Mouse (Mus musculus): ENCODE results near the gene Spns2. TPM values are rescaled to one million over a fixed set of nuclear protein-coding genes. Genes with fewer than 3 reads are reported as not detected.

The Spns2 gene
- polyA plus RNA-seq, 1 experiment from 2014 or later = 11.1 TPM

- Histone ChIP-seq H3K27ac (ENCODE audit: low read length) (no peak overlapping the region), H3K4me3 (ENCODE audit: low read depth, low read length) (no peak overlapping the region), H3K36me3 (ENCODE audit: insufficient read depth, low read length) (no peaks in the 10 kb centered on the region), H3K27me3 (replicated peaks; ENCODE audit: insufficient read depth, low read length) (no peaks in the 10 kb centered on the region), H3K9me3 (ENCODE audit: low read length) (no peaks in the 10 kb centered on the region), H3K4me1 (ENCODE audit: insufficient read depth, low read depth, low read length) (no peaks in the 10 kb centered on the region), H3K4me2 (replicated peaks; ENCODE audit: low read depth, low read length) (no peak overlapping the region), H3K9ac (replicated peaks; ENCODE audit: low read depth) (no peak overlapping the region)
- ATAC-seq = no peak
- TF ChIP-seq CTCF (IDR thresholded peaks at IDR 0.05) = no peak
- no peak for TF ChIP-seq EP300 (IDR thresholded peaks at IDR 0.05)
- whole genome bisulfite sequencing = 56% methylated on average over 10 of the region's 10 CpGs
- DNase-seq (ENCODE audit: low spot score) = no peak
These were observed 14.5 kb upstream of the Spns2 start for GRCm38 (mm10) chr11:72504016-72504797.

DNA sequence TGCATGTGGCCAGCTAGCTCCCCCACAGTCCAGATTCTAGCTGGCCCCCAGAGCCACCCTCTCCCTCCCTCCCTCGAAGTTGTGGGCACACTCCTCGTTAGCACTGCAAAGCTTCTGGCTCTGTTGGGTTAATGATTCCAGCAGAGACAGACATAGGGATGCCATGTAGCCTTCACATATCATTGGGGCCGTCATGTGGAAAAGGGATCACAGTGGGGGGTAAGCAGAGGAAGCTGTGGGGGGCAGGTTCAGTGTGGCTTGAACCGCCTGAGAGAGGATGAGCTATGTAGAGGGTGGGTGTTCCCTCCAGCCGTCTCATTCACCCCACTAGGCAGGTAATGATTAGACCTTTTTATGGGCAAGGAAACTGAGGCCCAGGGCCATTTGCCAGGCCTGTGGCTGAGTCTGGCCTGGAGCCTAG is 13.8 kb upstream of the Spns2 start:
- Histone ChIP-seq H3K9ac (replicated peaks; ENCODE audit: low read depth) (no peak overlapping the region), H3K9me3 (ENCODE audit: low read length) (no peaks in the 10 kb centered on the region), H3K4me2 (replicated peaks; ENCODE audit: low read depth, low read length) (no peak overlapping the region), H3K4me3 (ENCODE audit: low read depth, low read length) (no peak overlapping the region), H3K27ac (ENCODE audit: low read length) (no peak overlapping the region), H3K36me3 (ENCODE audit: insufficient read depth, low read length) (no peaks in the 10 kb centered on the region), H3K4me1 (ENCODE audit: insufficient read depth, low read depth, low read length) (no peaks in the 10 kb centered on the region), H3K27me3 (replicated peaks; ENCODE audit: insufficient read depth, low read length) (no peaks in the 10 kb centered on the region)
- DNase-seq (ENCODE audit: low spot score) (no peak), ATAC-seq (no peak)
- WGBS = 45% methylated on average over 5 of the region's 5 CpGs
- TF ChIP-seq EP300 (IDR thresholded peaks at IDR 0.05) = no peak

- no peaks in the 10 kb centered on the region for H3K36me3 ChIP-seq (ENCODE audit: insufficient read depth, low read length)
- H3K4me3 ChIP-seq (ENCODE audit: low read depth, low read length) = no peak overlapping the region
- no peak for ATAC-seq
- H3K9me3 ChIP-seq (ENCODE audit: low read length) = no peaks in the 10 kb centered on the region
- no peak for DNase-seq (ENCODE audit: low spot score)
- WGBS = 34% methylated on average over 8 of the region's 8 CpGs
- no peak overlapping the region for H3K27ac ChIP-seq (ENCODE audit: low read length)
- H3K9ac ChIP-seq (replicated peaks; ENCODE audit: low read depth) = no peak overlapping the region
- H3K4me1 ChIP-seq (ENCODE audit: insufficient read depth, low read depth, low read length) = no peaks in the 10 kb centered on the region
- TF ChIP-seq CTCF (IDR thresholded peaks at IDR 0.05) (no peak), EP300 (IDR thresholded peaks at IDR 0.05) (no peak)
- no peak overlapping the region for H3K4me2 ChIP-seq (replicated peaks; ENCODE audit: low read depth, low read length)
- H3K27me3 ChIP-seq (replicated peaks; ENCODE audit: insufficient read depth, low read length) = no peaks in the 10 kb centered on the region
These were observed 12.5 kb upstream of the Spns2 start for GRCm38 (mm10) chr11:72502236-72502635.

DNA sequence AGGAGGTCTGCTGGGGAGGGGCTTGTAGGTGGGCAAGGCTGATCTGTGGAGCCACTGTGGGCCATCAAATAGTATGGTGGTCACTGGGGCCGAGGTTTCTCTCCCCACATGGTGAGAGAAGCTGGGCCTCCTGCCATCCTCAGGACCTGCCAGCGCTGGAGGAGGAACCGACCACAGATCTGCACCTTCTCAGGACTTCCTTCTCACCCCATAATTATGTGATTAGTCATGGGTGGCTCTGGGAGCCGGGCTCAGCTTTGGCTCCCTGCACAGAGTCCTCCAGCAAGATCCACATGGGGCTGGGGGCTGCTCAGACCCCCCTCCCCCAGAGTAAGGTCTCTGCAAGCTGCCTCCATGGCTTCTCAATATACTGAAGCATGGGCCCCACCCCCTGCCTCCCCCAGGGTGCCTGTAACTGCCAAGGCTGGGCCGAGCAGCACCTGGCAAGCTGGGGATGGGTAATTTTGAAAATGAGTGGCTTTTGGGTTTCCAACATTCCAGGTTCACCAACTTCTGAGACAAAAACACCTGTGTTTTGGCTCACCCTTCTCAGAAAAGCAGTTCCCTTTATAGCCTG is 11.8 kb upstream of the Spns2 start:
- no peak overlapping the region for H3K9ac ChIP-seq (replicated peaks; ENCODE audit: low read depth)
- no peaks in the 10 kb centered on the region for H3K9me3 ChIP-seq (ENCODE audit: low read length)
- H3K27me3 ChIP-seq (replicated peaks; ENCODE audit: insufficient read depth, low read length) = no peaks in the 10 kb centered on the region
- DNase-seq (ENCODE audit: low spot score) = no peak
- no peaks in the 10 kb centered on the region for H3K36me3 ChIP-seq (ENCODE audit: insufficient read depth, low read length)
- no peaks in the 10 kb centered on the region for H3K4me1 ChIP-seq (ENCODE audit: insufficient read depth, low read depth, low read length)
- ATAC-seq = no peak
- no peak for TF ChIP-seq CTCF (IDR thresholded peaks at IDR 0.05)
- no peak for TF ChIP-seq EP300 (IDR thresholded peaks at IDR 0.05)
- no peak overlapping the region for H3K4me3 ChIP-seq (ENCODE audit: low read depth, low read length)
- 34% methylated on average over 5 of the region's 5 CpGs for whole genome bisulfite sequencing
- H3K4me2 ChIP-seq (replicated peaks; ENCODE audit: low read depth, low read length) = no peak overlapping the region
- no peak overlapping the region for H3K27ac ChIP-seq (ENCODE audit: low read length)

DNA sequence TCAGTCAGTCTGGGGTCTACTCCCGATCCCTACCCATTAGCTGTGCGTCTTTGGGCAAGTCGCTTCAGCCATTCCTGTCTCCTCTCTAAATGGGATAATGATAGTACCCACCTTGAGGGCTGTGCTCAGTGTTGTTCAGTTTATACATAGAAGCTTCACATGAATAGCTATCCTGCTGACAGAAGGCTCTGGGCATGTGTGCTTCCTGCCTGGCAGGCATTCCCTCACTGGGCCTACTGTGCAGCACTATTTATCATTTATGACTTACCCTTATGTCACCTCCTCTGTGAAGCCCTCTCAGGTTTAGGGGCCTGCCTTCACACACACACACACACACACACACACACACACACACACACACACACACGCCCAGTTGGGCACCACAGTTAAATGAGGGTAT is 10.4 kb upstream of the Spns2 start:
- H3K27me3 ChIP-seq (replicated peaks; ENCODE audit: insufficient read depth, low read length) = no peaks in the 10 kb centered on the region
- WGBS = 85% methylated on average over 4 of the region's 4 CpGs
- no peak overlapping the region for H3K27ac ChIP-seq (ENCODE audit: low read length)
- DNase-seq (ENCODE audit: low spot score) (no peak), ATAC-seq (no peak)
- no peaks in the 10 kb centered on the region for H3K36me3 ChIP-seq (ENCODE audit: insufficient read depth, low read length)
- TF ChIP-seq CTCF (IDR thresholded peaks at IDR 0.05) (no peak), EP300 (IDR thresholded peaks at IDR 0.05) (no peak)
- H3K4me3 ChIP-seq (ENCODE audit: low read depth, low read length) = no peak overlapping the region
- no peaks in the 10 kb centered on the region for H3K9me3 ChIP-seq (ENCODE audit: low read length)
- H3K4me1 ChIP-seq (ENCODE audit: insufficient read depth, low read depth, low read length) = no peaks in the 10 kb centered on the region
- H3K9ac ChIP-seq (replicated peaks; ENCODE audit: low read depth) = no peak overlapping the region
- no peak overlapping the region for H3K4me2 ChIP-seq (replicated peaks; ENCODE audit: low read depth, low read length)

- DNase-seq (ENCODE audit: low spot score) (no peak), ATAC-seq (no peak)
- Histone ChIP-seq H3K4me2 (replicated peaks; ENCODE audit: low read depth, low read length) (no peak overlapping the region), H3K9me3 (ENCODE audit: low read length) (no peaks in the 10 kb centered on the region), H3K36me3 (ENCODE audit: insufficient read depth, low read length) (no peaks in the 10 kb centered on the region), H3K27ac (ENCODE audit: low read length) (no peak overlapping the region), H3K9ac (replicated peaks; ENCODE audit: low read depth) (no peak overlapping the region), H3K4me3 (ENCODE audit: low read depth, low read length) (no peak overlapping the region), H3K27me3 (replicated peaks; ENCODE audit: insufficient read depth, low read length) (no peaks in the 10 kb centered on the region), H3K4me1 (ENCODE audit: insufficient read depth, low read depth, low read length) (no peaks in the 10 kb centered on the region)
- 24% methylated on average over 4 of the region's 4 CpGs for WGBS
- TF ChIP-seq EP300 (IDR thresholded peaks at IDR 0.05) (no peak), CTCF (IDR thresholded peaks at IDR 0.05) (no peak)
These were observed 7.7 kb upstream of the Spns2 start for GRCm38 (mm10) chr11:72497367-72497766.

Measured in lung, postnatal 0 days (tissue).